Mouse (Mus musculus) liver, postnatal 0 days (tissue): ENCODE data around the gene Nfkbib. TPM values are rescaled to one million over a fixed set of nuclear protein-coding genes. Genes with fewer than 3 reads are reported as not detected.

Source experiments
- ATAC-seq: fragments of 200-750 bp; cut with Nextera tagmentation; 2 replicates; pipeline ENCODE4 v1.8.0; 2017; ENCODE audit warnings: mild to moderate bottlenecking, moderate library complexity
- DNase-seq: peaks from one replicate; pipeline ENCODE4 v3.0.0-alpha.2; 2016
- H3K27ac ChIP-seq: fragments of 300-500 bp; sonication (generic); 2 replicates; pipeline ENCODE4 v1.5.1; 2014; ENCODE audit warnings: antibody characterized with exemption, moderate library complexity, mild to moderate bottlenecking, low read depth
- H3K27me3 ChIP-seq: fragments of 300-500 bp; sonication (generic); 2 replicates; pipeline ENCODE4 v1.6.1; 2014; ENCODE audit warnings: low read length, control low read depth, mixed read lengths; ENCODE audit not compliant: insufficient read depth
- H3K36me3 ChIP-seq: fragments of 300-500 bp; sonication (generic); replicated peaks from 2 replicates; pipeline ENCODE4 v1.6.1; 2014; ENCODE audit warnings: mild to moderate bottlenecking, control low read depth, low read length, moderate library complexity, mixed read lengths; ENCODE audit not compliant: insufficient read depth
- H3K4me1 ChIP-seq: fragments of 300-500 bp; sonication (generic); 2 replicates; pipeline ENCODE4 v1.6.1; 2014; ENCODE audit warnings: antibody characterized with exemption, mild to moderate bottlenecking, control low read depth; ENCODE audit not compliant: insufficient read depth
- H3K4me2 ChIP-seq: fragments of 300-500 bp; sonication (generic); 2 replicates; pipeline ENCODE4 v1.6.1; 2014; ENCODE audit warnings: low read depth, mild to moderate bottlenecking, low read length, moderate library complexity, mixed read lengths
- H3K4me3 ChIP-seq: fragments of 300-500 bp; sonication (generic); 2 replicates; pipeline ENCODE4 v1.5.1; 2014; ENCODE audit warnings: low read depth, low read length
- H3K9ac ChIP-seq: fragments of 300-500 bp; sonication (generic); replicated peaks from 2 replicates; pipeline ENCODE4 v1.6.1; 2014; ENCODE audit warnings: mild to moderate bottlenecking, moderate library complexity
- H3K9me3 ChIP-seq: fragments of 300-500 bp; sonication (generic); 2 replicates; pipeline ENCODE4 v1.6.1; 2016; ENCODE audit warnings: mild to moderate bottlenecking, control low read depth, low read length, mixed read lengths
- CTCF ChIP-seq: sonication (generic); IDR thresholded peaks from 2 replicates; pipeline ENCODE4 v1.5.1; 2016; ENCODE audit warnings: antibody characterized with exemption, low read depth
- EP300 ChIP-seq: IDR thresholded peaks from 2 replicates; pipeline ENCODE4 v1.6.1; 2016; ENCODE audit warnings: antibody characterized with exemption, low read depth, mild to moderate bottlenecking
- WGBS: fragments of 180-500 bp; shearing (Covaris S2); extraction: QIAGEN DNeasy Blood & Tissue Kit; methylation state at CpG from one replicate; pipeline ENCODE4 v1.1.7; 2014; ENCODE audit not compliant: insufficient replicate concordance; 5-methylcytosine and 5-hydroxymethylcytosine counted together
- polyA plus RNA-seq: library from polyadenylated mRNA; unstranded; fragments of >200 nt; fragmentation: Nextera tagmentation; extraction: Ambion mirVana; gene quantifications from 2 replicates; pipeline ENCODE4 v1.2.1, GENCODE M21; 2015

The Nfkbib gene
- polyA plus RNA-seq, 1 experiment from 2014 or later: 25.1 TPM

DNA sequence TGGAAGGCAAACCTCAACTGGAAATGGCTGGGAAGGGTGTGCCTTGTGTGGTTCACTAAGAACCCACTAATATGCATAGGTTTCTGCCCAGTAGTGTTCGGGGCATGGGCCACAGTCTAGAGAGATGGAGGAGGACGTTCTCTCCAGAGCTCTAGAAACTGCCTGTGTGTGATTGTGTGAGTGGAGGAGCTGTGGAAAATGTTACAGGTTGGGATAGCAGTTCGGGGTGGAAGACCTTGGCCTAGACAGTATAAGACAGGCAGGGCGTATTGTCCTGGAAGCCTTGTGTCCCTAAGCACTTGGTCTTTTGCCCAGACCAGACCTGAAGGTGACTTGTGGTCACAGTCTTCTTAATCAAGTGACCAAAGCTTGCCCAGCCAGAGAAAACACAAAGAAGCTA, 45.1 kb upstream of the Nfkbib start:
- Histone ChIP-seq H3K27ac (0 out of 2 replicates have a peak overlapping the region, but pooled peaks have one; percentile 99), H3K36me3 (peaks cover 47% of the 10 kb centered on the region), H3K4me1 (peaks cover 37% of the 10 kb centered on the region), H3K9me3 (no peaks in the 10 kb centered on the region), H3K4me2 (peak overlapping the region; percentile 72), H3K9ac (peak overlapping the region; percentile 93), H3K27me3 (no peaks in the 10 kb centered on the region), H3K4me3 (peak overlapping the region; percentile 93)
- 53% methylated on average over 4 of the region's 4 CpGs for WGBS
- ATAC-seq (no peak), DNase-seq (no peak)
- TF ChIP-seq CTCF: no peak
- TF ChIP-seq EP300: no peak

DNA sequence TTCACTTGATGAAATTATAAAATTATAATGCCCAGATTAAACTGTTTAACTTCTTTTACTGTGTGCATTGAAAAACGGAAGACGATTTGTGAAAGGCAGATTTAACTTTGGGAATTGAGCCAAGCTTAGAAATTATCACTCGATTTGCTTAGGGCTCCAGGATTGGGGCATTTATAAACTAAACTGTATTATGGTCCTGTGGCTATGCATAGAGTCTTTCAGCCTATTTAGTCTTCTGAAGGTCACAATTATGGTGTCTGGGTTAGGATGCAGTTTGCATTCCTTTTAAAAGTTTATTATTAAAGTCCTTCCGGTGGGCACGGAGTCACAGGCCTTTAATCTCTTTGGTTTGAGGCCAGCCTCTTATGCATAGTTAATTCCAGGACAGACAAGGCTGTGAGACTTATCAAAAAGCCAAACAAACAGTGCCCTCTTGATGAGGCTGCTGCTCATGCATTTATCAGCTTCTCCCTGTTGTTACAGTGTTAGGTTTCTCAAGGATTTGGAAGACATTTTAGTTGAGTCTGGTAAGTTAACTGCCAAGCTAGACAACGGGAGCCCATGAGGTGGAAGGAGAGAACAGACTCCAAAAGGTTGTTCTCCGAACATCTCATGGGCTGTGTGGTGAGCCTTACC, 44.4 kb upstream of the Nfkbib start:
- ATAC-seq (no peak), DNase-seq (no peak)
- H3K4me2 ChIP-seq: peak overlapping the region; percentile 72
- 6% methylated on average over 7 of the region's 7 CpGs for WGBS
- peak overlapping the region; percentile 93 for H3K4me3 ChIP-seq
- TF ChIP-seq CTCF: peak; percentile 17; the same call in 1 of the 2 replicates
- TF ChIP-seq EP300: no peak; the same call in 1 of the 2 replicates
- no peaks in the 10 kb centered on the region for H3K9me3 ChIP-seq
- peaks cover 40% of the 10 kb centered on the region for H3K36me3 ChIP-seq
- H3K4me1 ChIP-seq: peaks cover 36% of the 10 kb centered on the region
- H3K27me3 ChIP-seq: no peaks in the 10 kb centered on the region
- peak overlapping the region; percentile 99 for H3K27ac ChIP-seq
- peak overlapping the region; percentile 93 for H3K9ac ChIP-seq

DNA sequence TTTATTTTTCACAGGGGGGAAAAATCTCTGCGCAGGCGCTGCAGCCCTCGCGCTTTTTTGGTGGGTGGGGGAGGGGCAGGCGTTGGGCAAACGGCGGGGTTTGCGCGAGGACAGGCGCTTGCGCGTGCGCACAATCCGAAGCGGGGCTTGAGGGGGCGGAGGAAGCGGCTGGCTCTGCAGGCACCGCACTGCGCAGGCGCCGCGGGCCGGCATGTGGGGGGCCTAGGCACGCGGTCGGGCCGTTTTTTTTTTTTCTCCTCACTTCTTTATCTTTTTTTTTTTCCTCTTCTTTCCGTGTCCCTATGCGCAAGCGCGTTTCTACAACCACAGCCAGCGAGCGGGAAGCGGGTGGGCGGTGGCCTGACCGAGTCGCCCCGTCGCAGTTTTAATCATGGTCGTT, 43.9 kb upstream of the Nfkbib start:
- Histone ChIP-seq H3K4me3 (peak overlapping the region; percentile 93), H3K27me3 (no peaks in the 10 kb centered on the region), H3K27ac (peak overlapping the region; percentile 99), H3K4me1 (peaks cover 35% of the 10 kb centered on the region), H3K4me2 (peak overlapping the region; percentile 72), H3K9me3 (no peaks in the 10 kb centered on the region), H3K9ac (peak overlapping the region; percentile 93), H3K36me3 (peaks cover 35% of the 10 kb centered on the region)
- under 1% methylated on average over 40 of the region's 40 CpGs for WGBS
- DNase-seq (peak; percentile 94), ATAC-seq (peak; percentile 30)
- TF ChIP-seq EP300 (peak; percentile 42; the same call in 1 of the 2 replicates), CTCF (no peak)

- peak; percentile 97 for DNase-seq
- Histone ChIP-seq H3K9ac (peak overlapping the region; percentile 98), H3K4me2 (peak overlapping the region; percentile 92), H3K27ac (peak overlapping the region; percentile 100), H3K4me3 (peak overlapping the region; percentile 93), H3K9me3 (no peaks in the 10 kb centered on the region), H3K4me1 (peaks cover 33% of the 10 kb centered on the region), H3K27me3 (no peaks in the 10 kb centered on the region), H3K36me3 (peaks cover 27% of the 10 kb centered on the region)
- TF ChIP-seq CTCF (peak; percentile 70), EP300 (peak; percentile 52)
- 2% methylated on average over 65 of the region's 70 CpGs for WGBS
- ATAC-seq: peak; percentile 88
Observed at GRCm38 (mm10) chr7:28810107-28811066, 43.1 kb upstream of the Nfkbib start.

DNA sequence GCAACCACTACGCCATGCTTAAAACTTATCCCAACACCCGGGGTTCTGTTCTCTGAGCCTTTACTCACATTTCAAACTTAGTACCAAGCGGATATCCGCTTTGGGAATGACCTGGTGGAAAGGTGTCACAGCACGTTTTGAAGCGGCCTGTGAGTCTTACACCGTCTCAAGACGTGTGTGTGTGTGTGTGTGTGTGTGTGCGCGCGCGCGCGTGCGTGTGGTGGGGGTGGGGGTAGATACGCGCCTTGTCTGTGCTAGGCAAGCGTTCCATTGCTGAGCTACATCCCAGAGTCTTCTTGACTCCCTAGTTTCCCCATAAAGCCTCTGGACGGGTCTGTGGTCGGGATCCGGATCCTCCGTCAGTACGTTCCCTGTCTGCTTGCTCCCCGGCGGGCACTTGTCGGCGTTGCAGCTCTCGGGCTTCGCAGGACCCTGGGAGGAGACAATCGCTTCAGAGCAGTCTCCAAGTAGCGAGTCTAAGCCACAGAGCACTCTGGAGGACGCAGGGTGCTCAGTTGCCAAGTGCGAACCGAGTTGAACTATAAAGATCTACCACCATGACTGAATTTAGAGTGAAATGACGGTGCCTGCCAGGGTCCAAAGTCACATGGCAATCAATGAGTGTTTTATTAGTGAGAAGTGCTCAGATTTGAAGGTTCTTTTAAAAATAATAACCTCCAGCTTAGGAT, 42.2 kb upstream of the Nfkbib start:
- peaks cover 33% of the 10 kb centered on the region for H3K4me1 ChIP-seq
- no peaks in the 10 kb centered on the region for H3K9me3 ChIP-seq
- ATAC-seq (peak; percentile 9), DNase-seq (peak; percentile 82)
- peak overlapping the region; percentile 98 for H3K9ac ChIP-seq
- peak overlapping the region; percentile 92 for H3K4me2 ChIP-seq
- under 1% methylated on average over 35 of the region's 35 CpGs for WGBS
- H3K4me3 ChIP-seq: peak overlapping the region; percentile 89
- TF ChIP-seq EP300 (no peak), CTCF (no peak)
- peak overlapping the region; percentile 100 for H3K27ac ChIP-seq
- H3K27me3 ChIP-seq: no peaks in the 10 kb centered on the region
- H3K36me3 ChIP-seq: peaks cover 18% of the 10 kb centered on the region
